Mouse (Mus musculus) regulatory T cell (primary cell): ENCODE results near the gene Ifit3.
"Not testable (repeated sequence)": the region's sequence is repeated elsewhere in the genome, so short reads cannot be mapped to it uniquely, and the experiment has no call there.

Source experiments
- in situ Hi-C: fragments of 300-600 bp; cut with MboI, MseI; formaldehyde crosslinking; loops from one replicate; pipeline ENCODE4 v1.15.1; 2025; ENCODE audit warnings: high pct_unique_total_duplicates

Ifit3 gene

DNA sequence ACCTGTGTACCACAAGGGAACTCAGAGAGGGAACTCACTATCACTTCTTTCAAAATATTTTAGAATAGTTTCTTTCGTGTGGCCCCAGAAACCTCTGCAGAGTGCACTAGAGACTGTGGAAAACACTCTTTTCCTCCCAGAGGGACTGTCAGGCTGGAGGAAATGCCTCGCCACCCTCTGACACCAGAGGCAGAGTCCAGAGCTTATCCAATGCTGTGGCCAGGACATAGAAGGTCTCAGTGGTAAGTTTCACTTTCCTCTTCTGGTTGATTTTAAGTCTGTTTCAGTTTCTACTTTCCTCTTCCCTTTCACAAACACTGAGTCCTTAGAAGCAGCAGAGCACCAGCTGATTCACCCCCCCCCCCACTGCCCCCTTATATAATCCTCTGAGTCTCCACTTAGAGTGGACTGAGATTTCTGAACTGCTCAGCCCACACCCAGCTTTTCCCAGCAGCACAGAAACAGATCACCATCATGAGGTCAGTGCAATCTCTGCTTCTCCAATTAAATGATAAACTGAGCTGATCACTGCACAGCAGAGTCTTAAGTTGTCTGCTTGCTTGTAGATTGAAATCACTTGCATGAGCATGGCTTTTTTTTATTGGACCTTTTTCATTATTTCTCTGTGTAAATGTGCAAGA lies at the start of gene Ifit3:
Ifit3 (plus strand) TSS at position 406 of the 641 bp plus-strand sequence.
- in situ Hi-C loops = not testable (repeated sequence)

DNA sequence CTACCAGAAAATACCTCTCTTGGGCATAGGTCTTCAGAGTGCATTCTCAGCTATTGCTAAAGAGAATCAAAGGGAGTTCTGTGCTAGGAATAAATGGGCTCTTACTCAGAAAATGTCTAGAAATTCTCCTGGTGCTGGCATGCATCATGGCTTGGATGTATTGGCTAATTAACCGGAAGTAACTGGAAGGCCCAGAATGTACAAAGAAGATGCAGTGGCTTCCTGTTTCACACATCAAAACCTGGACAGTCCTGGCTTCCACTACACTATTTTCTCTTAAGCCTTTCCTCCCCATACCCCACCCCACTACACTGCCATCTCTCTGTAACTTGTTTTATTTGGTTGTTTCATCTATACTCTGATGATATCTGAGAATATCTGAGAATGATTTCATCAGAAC lies 43.9 kb upstream of the Ifit3 start:
- in situ Hi-C loops = no loop called here

DNA sequence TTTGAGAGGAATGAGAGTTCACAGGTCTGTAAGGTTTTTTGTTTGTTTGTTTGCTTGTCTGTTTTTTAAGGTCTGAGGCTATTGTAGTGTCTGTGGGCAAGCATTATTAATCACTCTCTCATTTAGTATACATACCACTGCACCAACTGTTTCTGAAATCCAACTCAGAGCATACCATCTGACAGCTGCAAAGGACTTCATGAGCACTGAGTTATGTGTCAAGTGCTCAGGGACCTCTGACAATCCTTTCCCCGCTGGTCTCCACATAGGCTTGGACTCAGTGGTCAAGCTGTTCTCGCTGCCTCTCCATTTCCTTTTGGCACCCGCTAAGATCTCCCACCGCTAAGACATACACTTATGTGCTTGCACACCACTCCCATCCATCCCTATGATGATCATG lies 37.1 kb upstream of the Ifit3 start:
- in situ Hi-C loops = loop anchor here (5.0 to 10.0 kb wide), 3 partner anchors 44 to 119 kb away; no protein-coding TSS in a partner anchor

DNA sequence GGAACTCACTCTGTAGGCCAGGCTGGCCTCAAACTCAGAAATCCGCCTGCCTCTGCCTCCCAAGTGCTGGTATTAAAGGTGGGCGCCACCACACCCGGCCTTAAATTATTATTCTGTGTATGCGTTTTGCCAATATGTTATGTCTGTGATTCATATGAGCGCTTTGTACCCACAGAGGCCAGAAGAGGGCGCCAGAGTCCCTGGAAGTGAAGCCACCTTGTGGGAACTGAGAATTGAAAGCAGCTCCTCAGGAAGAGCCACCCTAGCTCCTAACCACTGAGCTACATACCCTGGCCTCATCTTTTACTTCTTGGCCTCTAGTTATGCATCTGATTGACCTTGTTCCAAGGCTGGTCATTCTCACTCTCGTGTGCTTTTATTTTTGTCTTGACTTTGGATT lies 35.4 kb upstream of the Ifit3 start:
- in situ Hi-C loops = loop anchor here (5.0 to 10.0 kb wide), 3 partner anchors 46 to 117 kb away; no protein-coding TSS in a partner anchor

DNA sequence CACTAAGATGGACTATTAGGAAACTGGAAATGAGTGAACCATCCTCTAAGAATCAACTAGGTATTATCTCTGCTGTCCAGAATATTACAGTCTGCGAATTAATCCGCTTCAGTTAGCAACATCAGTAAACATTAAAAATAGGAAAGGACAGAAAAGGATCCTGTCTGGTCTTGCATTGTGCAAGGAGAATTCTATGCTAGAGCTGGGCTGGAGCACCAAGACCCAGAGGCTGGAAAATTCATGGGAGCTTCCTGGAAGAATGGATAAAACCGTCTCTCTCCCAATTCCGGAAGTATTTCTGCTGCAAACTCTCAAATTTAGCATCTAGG lies 33.2 kb upstream of the Ifit3 start:
- in situ Hi-C loops = no loop called here

DNA sequence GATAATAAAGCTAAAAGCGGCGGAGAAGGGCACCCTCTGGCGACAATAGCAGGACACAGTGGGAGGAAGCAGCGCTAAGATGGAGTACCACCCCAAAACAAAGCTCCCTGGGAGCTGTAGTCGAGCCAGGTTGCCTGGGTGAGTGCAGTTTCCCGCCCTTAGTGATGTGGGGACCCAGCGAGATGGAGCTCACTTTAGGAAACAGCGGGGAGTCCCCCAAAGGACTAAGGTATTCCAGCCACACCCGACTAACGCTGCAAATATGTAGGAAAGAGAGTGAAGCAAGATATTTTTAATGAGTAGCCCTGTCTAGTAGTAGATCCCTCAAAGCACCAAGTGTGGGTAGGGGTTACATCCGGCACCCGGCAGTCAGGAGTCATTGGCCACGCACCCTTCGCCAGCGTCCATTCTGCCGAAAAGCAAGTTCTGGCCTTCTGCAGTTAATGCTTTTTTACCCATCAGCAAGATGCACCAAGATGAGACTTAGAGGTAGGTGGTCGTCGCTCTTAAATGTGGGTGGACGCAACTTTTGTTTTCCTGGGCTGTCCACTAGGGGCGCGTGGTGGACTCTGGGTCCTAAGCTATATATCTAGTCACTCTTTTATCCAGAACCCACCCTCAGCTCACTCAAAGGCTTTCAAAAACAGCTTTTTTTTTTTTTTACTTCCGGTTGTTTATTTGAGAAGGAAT lies 32.7 kb upstream of the Ifit3 start, which contains the start of gene Ifit2:
Ifit2 (plus strand) TSS at position 161 of the 690 bp plus-strand sequence.
- in situ Hi-C loops = no loop called here

DNA sequence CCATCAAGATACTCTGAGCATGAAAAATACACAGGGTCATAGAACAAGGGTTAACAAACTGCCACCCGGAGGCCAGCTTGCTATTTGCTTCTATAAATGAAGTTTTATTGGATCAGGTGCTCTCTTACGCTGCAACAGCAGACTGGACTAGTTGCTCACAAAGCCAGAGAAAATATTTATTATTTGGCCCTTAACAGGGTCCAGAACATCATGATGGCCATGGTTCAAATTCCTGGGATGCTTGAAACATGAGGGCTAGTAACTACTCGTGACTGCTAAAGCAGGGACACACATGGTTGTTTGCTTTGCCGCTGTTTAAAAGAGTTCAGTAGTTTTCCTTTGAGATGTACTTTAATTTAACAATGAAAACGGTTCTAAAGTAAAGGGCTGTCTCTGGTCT lies 31.4 kb upstream of the Ifit3 start:
- in situ Hi-C loops = no loop called here

DNA sequence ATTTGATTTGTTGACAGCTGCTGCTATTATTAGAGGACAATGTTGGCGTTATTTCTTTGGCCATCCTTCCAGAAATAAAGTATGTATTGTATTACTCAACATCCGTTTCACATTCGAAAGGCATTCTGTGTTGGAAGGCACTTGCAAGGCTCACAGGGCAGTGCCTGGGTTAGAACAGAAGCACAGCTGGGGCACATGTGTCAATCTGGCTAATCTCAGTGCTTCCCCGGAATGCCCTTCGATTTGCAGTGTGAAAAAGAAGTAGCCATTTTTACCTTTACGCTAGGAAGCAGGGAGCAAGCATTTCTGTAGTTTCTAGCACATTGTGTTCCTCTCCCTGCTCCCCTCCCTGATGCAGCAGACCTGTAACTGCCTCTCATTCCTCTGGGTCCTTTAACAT lies 30.3 kb upstream of the Ifit3 start:
- in situ Hi-C loops = no loop called here

DNA sequence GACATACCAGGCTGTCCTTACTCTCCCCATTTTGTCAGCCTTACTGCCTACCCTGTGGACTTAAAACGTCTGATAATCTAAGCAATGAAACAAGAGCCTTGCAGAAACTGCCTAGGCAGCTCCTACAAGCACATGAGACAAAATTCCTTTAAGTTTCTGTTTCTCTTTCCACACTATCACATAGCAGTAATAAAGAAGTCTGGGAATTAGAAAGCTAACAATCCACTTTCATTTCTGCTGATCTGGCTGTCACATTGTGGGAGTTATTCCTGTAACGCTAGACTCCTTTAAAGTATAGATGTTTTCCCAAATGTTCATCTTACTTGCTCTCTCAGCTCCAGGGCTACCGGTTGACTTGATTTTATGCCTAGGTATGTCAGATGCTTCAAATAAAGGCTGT lies 29.8 kb upstream of the Ifit3 start:
- in situ Hi-C loops = no loop called here

DNA sequence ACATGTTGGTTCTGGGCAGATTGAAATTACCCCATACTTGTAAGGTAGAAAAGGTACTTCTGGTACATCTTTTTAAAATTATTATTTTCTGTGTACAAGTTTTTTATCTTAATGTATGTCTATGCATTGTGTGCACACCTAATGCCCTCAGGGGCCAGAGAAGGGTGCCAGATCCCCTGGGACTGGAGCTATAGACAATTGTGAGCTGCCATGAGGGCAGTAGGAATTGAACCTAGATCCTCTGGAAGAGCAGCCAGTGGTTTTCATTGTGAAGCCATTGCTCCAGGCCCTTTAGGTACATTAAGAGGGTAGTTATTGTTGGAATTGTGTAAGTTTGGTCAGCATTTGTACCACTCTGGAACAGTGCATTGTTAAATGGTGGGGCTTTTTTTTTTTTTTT lies 29.3 kb upstream of the Ifit3 start:
- in situ Hi-C loops = no loop called here

DNA sequence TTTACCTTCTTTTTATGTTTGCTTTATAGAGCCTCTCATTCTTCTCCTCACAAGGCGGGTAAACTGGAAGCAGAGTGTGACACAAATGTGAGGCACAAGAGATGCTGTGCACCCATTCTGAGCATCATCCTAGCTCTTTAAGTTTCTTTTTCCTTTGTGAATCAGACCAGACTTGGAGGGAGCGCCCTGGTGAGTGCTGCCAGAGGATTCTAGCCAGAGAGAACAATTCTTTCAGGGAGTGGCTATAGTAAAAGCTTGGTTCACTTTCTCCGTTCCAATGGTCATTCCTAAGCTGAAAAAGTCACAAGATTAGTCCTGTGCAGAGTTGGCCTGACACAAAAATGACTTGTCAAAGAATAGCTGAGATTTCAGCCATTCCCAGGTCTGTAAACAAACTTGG lies 26.7 kb upstream of the Ifit3 start:
- in situ Hi-C loops = no loop called here

DNA sequence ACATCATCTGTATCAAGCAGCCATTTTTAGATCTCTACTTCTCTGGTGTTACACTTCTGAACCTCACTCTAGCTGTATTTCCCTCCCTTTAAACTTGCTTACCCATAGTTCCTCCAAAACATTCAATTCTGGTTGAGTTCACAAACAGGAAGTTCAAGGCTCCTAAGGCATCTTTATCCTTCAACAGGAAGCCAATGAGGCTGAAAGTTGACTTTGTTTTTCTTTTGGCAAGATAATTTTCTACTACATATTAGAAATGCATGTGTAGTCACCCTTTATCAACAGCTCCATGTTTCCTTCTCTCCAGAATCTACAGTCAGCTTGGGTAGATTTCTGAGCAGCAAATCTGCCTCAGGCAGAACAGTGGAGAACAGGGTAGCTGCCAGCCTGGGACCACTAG lies 20.8 kb upstream of the Ifit3 start:
- in situ Hi-C loops = no loop called here

DNA sequence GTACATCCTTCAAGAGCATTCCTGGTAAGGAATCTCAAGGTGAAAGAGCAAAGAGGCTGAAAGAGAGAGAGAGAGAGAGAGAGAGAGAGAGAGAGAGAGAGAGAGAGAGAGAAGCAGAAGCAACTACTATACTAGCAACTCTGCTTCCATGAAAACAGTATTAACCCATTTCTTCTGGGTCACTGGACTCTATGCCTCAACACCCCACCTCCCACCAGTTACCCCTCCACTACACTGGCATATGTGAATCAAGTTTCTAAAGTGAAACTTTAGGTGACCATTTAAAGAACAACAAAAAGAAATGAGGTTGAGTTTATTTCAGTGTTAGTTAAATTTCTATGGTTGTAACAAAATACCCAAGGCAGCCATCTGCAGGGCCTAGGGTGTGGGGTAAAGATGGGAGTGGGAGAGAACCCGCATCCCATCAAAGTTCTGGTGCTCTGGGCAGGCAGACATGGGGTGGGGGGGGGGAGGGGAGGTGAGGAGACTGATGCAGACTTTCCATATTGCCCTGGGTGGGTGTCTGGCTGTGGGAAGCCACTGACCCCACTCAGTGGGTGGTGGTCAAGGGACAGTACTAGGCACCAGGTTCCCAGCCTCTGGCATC lies 17.1 kb upstream of the Ifit3 start:
- in situ Hi-C loops = no loop called here

DNA sequence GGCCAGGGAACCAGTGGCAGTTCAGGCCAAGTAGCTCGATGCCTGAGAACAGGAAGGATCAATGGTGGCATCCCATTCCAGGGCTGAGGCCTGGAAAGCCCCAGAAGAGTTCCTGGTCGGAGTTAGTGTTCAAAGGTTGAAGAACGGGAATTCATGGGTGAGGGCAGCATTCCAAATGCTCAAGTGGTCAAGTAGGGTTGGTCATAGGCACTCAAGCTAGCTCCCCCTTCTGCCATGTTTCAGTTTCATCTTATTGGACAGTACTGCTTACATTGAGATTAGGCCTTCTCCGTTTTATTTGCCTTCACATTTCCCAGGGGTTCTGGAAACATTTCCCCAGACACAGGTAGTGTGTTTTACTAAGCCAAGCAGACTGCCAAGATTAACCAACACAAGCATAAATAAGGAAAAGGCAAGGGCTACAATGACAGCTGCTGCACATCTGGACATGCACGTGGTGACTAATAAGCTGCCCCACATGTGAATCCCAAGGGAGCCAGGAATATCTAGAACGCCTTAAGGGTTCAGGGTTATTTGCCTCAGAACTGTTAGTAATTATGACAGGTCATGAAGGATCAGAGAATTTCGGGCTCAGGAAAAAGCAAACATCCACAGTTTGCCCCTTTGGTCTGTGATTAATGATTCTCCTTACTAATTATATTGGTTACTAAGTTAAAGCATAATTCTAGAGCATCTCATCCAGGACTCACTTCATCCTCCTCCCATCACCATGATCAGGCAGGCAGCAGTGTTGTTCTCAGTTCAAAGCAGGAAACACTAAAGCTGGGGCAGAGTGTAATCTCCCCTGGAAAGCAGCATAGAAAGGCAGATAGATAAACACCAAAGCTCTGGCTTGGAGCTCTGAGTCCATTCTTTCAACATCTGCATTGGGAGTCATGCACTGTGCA lies 14.1 kb upstream of the Ifit3 start:
- in situ Hi-C loops = no loop called here

DNA sequence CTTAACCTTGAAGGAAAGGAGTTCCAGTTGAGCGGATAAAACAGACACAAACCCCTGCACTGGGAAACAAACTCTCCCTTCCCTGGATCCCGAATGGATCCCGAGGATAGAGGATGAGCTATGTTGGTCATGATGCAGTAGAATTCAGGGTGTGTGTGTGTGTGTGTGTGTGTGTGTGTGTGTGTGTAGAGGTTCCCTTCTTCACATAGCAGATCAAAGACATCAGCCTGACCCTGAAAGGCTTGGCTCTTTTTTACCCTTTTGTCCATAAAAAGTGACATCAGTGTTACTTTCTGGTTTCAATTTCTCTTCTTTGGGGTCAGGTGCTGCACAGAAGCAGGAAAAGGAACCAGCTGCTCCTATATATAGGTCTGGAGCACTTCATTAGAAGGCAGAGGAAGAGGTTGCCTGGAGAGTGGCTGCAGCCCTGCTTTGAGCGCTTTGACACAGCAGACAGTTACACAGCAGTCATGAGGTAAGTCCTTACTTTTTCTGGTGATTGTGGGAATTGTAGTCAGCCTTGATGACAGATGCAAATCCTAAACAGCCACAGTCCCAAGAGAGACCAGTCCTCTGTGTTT lies 13.3 kb upstream of the Ifit3 start:
- in situ Hi-C loops = no loop called here

DNA sequence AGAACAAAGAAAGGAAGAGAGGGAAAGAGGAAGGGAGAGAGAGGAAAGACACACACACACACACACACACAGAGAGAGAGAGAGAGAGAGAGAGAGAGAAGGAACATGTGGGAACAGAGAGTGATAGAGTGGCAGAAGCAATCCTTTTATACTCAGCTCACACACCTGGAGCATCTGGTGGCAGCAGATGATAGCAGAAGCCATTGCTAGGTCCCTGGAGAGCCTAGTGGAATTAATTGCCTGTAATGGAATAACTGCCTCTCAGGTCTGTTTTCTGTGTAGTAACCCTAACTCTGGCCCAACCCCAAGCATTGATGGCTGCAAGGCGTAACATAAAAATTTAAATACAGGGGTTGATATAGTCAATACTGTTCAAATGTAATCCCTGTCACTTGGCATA lies 12.3 kb upstream of the Ifit3 start:
- in situ Hi-C loops = no loop called here

DNA sequence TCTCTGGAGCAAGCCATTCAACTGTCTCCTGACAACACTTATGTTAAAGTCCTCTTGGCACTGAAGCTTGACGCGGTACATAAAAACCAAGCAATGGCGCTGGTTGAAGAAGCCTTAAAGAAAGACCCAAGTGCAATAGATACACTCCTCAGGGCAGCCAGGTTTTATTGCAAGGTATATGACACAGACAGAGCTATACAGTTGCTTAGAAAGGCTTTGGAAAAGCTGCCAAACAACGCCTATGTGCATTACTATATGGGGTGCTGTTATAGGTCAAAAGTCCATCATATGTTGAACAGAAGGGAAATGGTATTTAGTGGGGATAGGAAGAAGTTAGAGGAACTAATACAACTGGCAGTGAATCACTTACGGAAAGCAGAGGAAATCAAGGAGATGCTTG lies 9.7 kb upstream of the Ifit3 start:
- in situ Hi-C loops = no loop called here

DNA sequence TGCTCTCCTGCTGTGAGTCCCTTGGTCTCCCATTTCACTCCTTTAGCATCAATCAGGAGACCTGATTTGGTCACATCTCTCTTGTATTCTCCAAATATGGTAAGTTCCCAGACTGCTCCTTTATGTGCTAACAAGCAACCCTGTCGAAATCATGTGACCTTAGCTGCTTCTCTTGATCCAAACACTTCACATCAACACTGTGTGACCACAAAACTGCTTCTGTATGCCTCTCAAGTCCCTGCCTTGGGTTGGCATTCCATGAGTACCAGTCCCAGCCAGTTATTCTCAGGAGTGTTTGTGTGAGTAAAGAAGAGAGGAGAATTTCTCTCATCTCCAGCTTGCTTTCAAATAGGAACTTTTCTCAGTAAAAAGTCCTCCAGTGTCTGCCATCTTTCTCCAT lies 6.2 kb upstream of the Ifit3 start:
- in situ Hi-C loops = no loop called here

DNA sequence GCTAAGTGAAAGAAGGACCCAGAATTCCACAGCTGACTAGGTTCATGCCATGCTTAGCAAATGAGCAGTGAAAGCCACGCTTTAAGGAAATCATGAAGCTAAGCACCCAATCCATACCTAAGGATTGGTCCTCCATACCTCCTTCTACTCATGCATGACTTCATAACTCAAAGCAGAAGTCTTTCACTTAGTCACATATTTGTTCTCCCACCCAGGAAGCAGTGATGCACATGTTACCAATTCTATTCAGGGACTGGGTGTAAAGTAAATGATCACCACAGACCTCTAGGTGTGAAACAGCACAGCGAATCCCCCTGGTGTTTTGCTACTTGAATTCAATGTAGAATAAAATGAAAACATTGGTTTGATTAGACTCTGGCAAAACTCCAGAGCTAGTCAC lies 635 bp upstream of the Ifit3 start:
- in situ Hi-C loops = not testable (repeated sequence)

DNA sequence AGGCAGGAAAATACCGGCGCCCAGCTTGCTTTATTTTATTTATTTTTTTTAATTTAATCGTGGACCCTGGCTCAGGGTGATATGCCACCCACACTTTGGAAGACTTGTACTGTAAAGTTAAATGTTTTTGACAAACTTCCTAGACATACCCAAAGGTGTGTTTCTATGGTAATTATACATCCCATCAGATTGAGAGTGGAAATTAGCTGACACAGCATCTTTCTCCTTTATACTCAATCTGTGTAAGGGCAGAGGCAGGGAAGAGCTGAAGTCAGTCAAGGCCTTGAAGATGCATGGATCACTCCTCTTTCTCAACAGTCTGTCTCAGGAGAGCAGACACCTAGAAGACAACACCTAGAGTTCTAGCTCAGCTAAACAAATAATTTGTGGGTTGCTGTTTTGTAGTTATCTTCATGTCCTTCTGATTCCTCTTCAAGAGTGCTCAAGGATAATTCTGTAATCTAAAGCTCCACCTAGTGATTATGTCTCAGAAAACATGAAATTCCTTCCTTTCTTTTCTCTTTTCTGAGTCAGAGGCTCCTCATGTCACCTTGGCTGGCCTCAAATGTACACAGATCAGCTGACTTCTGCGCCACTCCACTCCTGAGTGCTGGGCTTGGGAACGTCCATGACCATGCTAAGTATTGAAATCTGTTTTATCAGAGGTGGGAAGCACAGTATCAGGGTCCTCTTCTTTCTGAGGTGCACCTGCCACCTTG lies 2.6 kb downstream of the Ifit3 start:
- in situ Hi-C loops = not testable (repeated sequence)
